Mouse (Mus musculus): ENCODE measurements around the gene Vmn2r90.
"Not testable (repeated sequence)": the region's sequence is repeated elsewhere in the genome, so short reads cannot be mapped to it uniquely, and the experiment has no call there.

Vmn2r90 gene

DNA sequence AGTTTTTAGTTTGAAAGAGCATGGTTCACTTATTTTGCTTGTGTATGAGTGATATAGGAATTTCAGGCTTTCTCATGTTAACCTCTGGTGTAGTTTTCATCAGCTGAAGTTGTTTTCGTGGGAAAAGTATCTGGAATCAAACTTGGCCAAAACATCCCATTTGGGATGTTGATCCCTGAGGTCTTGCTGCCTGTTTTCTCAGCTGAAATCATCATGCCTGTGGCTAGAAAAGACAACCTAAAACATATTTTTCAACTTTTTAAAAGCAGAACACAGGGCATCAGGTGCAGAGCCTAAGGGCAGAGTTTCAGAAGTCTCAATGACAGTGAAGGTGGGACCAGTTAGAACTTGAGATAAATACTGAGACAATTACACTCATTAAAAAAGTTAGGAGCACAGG is at the start of gene Vmn2r90:
TSS of gene Vmn2r90 (plus strand) at position 301 of the 400 bp plus-strand sequence.
- no peak for DNase-seq (ENCODE audit: low read depth)

DNA sequence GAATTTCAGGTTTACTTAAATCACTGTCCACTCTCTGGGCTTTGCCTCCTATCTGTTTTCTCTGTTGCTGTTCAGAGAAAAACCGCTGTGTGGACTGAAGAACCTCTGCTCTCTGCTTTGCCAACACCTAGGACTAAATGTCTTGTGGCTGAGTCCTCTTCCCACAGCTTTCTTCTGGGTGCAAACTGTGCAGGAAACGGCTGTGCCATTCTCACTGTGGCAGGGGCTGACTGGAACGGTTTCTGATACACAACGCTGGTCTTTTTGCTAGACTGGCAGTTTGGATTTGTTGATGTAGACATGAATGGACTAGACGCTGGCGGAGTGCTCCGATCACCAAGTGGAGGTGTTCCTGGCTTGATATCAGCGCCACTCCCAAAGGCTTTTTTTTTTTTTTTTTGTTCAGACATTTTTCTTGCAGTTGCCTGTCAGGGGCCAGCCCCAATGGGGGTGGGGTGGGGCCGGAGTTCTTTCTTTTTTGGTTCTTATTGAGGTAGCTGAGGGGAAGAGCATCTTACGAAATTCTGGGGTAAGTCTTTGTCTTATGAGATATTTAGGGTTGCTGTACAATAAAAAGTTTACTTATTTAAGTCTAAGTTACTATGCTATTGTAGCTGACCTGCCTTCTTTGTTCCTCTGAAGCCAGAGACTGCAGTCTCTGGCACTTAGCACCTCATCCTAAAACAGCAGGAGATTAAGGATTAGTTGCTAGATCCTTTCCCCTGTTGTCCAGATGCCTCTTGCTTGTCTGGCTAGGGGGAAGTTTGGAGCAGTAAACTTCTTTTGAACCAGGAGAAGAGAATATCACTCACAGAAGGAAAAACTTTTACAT is 48.3 kb upstream of the Vmn2r90 start:
- peak; percentile 26 for DNase-seq (ENCODE audit: low read depth)

DNA sequence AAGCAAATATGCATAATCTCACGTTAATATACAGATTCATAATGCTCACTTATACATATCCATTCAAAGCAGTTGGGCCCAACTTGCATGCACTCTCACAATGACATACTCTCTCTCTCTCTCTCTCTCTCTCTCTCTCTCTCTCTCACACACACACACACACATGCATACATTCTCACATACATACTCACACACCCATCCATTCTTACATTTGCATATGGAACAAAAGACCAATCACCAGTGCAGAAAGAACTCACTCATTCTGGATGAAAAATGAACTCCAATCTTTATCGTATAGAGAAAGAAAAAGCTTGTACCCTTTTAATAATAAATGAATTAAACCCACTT is 47.7 kb upstream of the Vmn2r90 start:
- DNase-seq (ENCODE audit: low read depth): no peak

DNA sequence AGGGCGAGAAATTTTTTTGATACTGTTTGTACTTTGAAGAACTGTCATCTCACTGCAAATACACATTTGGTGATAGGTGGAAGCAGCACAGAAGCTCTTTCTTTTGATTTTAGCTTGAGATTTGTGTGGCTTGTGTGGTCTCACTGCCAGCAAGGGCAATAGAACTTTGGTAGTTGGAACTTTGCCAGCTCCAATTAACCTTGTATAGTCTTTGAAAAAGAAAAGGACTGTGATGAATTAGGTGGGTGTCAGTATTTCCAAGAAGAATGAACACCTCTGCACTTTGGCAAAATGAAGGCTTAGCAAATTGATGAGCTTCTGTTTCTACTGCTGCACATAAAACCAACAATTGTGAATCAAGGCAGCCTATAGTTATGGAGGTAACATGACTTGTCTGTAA is 24.8 kb upstream of the Vmn2r90 start:
- no peak for DNase-seq (ENCODE audit: low read depth)

DNA sequence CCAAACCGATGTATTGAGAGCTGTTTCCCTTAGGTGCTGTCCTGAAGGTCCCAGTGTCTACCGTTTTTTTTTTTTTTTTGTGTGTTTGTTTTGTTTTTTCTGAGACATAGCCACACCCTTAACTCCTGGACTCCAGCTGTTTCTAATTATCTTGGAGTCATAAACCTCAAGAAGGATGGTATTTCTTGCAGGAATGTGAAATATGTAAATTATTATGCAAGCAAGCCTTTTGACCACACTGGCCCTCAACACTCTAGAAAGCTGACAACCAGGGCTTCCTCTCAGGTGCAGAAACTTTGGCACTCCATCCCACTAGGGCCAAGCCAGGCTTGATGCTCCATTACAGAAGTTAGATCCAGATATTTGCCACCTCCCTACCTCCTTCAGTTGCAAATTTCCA is 12.9 kb upstream of the Vmn2r90 start:
- no peak for DNase-seq (ENCODE audit: low read depth)

DNA sequence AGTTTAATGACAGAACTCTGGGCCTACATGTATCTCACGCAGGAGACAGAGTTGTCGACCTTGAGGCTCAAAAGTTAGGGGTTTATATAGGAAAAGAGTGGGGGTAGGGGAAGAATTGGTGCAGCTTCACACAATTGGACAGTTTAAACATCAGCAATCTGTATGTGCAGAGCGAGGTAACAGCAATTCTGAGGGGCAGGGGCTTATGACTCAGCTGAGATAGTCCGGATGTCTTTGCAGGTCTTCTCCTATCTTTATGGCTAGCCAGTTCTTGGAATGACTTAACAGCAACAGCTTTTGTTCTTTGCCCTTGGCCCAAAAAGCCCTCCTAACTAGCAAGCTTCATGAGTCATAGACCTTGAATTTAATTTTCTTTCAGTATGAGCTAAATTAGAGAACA is 28.8 kb downstream of the Vmn2r90 start:
- DNase-seq (ENCODE audit: low read depth): not testable (repeated sequence)

DNA sequence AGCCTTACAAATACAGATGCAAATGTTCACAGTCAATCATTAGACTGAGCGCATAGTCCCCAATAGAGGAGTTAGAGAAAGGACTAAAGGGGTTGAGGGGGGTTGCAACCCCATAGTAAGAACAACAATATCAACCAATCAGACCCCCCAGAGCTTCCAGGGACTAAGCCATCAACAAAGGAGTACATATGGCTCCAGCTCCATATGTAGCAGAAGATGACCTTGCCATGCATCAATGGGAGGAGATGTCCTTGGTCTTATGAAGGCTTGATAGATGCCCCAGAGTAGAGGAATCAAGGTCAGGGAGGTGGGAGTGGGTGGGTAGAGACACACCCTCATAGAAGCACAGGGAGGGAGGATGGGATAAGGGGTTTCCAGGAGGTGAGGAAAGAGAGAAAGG is 35.1 kb downstream of the Vmn2r90 start:
- no peak for DNase-seq (ENCODE audit: low read depth)

DNA sequence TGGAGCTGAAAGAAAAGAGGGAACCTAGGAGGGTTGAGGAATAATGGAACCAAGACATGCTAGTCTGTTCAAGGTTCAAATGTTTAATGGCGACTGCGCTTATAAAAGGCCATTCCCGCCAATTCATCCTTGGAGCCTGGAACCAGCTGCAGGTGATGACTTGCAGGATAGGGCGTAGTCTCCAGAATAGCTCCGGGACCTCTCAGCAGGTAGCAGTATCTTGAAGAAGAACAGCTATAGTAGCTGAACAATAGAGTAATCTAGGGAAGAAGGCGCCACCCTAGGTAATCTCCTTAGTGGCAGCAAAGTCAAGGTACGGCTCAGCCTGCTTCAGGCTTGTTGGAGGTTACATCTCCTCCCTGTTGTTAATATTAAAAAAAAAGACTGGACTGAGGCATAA is 35.8 kb downstream of the Vmn2r90 start:
- DNase-seq (ENCODE audit: low read depth): not testable (repeated sequence)

DNA sequence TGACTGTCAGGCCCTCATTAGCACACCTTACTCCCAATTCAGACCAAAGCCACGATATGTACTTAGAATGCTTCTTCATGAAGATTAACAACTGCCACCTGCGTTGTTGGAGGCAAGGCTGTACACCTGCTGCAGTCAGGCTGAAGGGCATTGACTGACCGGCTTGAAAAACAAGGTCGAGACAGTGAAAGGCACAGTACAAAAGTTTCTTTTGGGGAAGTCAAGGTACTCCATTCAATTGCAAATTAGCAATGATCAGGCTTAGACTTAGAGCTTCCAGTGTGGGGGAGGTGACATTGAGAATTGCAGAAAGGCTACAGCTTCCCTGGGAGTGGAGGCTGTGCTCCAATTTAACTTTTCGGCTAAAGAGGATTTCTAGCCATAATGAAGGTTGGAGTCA is 36.4 kb downstream of the Vmn2r90 start:
- not testable (repeated sequence) for DNase-seq (ENCODE audit: low read depth)

DNA sequence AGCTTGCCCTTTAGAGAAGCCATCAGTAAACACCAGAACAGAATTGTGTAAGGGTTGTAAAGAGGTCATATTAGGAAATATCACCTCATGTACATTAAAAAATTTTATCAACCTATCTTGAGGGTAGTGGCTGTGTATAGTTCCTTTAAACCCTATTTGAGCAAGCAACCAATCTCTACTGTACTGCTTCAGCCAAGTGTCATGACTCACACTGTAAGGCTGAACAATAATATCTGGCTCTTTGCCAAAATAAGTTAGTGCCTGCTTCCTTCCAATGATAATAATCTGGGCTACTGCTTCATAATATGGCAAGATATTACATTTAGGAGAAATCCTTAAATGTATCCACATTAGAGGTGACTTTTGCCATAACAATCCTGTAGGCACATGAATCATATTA is 38.0 kb downstream of the Vmn2r90 start:
- DNase-seq (ENCODE audit: low read depth): not testable (repeated sequence)

DNA sequence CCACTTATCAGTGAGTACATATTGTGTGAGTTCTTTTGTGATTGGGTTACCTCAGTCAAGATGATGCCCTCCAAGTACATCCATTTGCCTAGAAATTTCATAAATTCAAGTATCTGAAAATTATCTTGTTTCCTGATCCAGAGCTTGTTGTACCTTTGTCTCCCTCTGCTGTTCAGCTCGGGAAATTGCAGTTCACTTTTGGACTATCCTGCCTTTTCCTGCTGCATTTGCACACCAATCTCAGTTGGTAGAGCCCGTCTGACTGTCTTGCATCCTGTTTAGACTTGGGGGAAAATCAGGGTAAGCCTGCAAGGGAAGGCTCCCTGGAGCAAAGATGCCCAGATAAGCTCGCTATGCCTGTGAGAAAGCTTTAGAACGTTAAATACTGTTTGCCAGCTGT is 45.8 kb downstream of the Vmn2r90 start:
- DNase-seq (ENCODE audit: low read depth): peak; percentile 70

DNA sequence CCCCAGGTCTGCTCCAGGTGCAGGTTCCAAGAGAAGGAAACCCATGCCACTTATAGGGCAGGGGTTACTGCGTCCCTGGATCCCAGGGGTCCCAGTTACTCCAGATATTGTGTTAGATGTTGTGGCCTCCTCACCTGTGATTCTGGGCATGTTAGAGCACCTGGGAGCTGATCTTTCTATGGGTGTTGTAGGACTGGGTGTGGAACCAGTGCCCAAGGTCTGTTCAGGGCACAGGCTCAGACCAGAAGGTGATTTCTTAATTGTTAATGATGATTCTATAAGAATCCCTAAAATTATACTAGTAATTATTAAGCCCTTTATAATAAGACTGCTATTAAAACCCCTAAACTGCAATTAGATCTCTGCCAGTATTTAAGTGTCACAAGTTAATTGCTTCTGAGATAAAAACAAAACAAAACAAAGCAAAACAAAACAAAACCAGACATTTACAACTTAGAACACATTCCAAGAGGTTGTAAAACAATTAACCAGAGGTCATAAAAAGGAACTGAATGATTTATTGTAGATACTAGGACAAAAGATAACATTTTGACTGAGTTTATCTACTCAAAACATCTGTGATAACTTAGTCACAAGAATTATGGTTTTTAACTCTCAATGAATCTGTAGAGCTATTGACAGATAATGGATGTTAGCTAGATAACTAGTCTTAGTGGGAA is 59.2 kb downstream of the Vmn2r90 start:
- no peak for DNase-seq (ENCODE audit: low read depth)

DNA sequence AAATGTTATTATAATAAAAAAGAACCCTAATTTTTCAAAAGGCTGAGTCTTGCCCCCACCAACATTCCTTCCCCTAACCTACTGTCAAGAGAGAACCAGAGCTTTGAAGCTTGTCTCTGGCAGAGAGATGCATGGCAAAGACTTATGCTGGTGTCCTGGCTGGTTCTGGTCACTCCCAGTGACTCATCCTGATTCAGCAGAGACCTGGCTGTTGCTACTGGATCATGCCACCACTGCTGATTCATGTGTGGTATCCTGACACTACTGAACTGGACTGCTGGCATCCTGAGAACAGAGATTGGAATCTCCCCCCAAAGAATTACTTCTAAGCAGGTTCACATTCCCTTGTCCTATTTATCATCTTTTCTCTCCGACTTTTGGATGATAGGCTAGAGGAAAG is 60.7 kb downstream of the Vmn2r90 start:
- no peak for DNase-seq (ENCODE audit: low read depth)

DNA sequence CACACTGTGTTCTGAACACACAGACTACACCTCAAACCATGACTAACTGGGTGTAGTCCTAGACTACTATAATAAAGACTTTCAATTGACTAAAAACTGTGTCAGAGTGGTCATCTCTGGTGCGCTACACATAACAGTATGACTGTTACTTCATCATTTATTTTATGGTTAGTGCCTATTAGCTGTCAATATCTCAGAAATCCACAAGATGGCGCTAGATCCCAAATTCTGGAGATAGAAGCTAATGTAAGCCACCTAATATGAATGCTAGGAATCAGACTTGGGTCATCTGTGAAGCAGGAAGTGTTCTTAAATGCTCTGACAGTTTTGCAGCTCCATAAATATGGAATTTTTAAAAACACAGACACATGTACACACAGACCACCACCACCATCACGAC is 62.9 kb downstream of the Vmn2r90 start:
- peak; percentile 75 for DNase-seq (ENCODE audit: low read depth)
